Mouse (Mus musculus) thymus, postnatal 0 days (tissue): ENCODE results near the gene Hoxa6. TPM values are rescaled to one million over a fixed set of nuclear protein-coding genes. Genes with fewer than 3 reads are reported as not detected.

Experiments
- DNase-seq: peaks from one replicate; pipeline ENCODE4 v3.0.0-alpha.2; 2015; ENCODE audit warnings: low spot score
- polyA plus RNA-seq: library from polyadenylated mRNA; unstranded; fragments of >200 nt; fragmentation: Nextera tagmentation; extraction: Ambion mirVana; gene quantifications from 2 replicates; pipeline ENCODE4 v1.2.1, GENCODE M21; 2015

Hoxa6 gene
- polyA plus RNA-seq, 1 experiment from 2014 or later = not detected

GRCm38 (mm10) chr6:52180213-52180710 is 28.3 kb downstream of the Hoxa6 start:
- no peak for DNase-seq

DNA sequence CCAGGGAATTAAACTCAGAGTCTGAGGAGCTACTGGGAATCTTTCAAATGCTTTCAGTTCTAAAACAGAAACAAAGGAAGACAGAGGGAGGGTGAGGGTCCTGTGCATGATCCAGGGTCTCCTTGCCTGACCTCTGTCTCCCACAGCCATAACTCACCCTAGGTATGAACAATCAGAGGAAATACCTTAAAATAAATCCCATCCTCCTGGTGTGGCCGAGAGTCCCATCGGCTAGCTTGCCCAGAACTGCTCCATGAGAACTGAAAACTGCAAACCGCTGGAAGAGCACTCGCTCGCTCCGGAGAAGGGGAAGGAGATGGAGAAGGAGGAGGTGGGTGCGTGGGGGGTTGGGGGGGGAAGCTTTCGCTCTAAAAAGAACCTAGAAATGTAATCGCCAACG is 28.8 kb downstream of the Hoxa6 start:
- no peak for DNase-seq

GRCm38 (mm10) chr6:52178918-52179665 is 29.4 kb downstream of the Hoxa6 start:
- no peak for DNase-seq

DNA sequence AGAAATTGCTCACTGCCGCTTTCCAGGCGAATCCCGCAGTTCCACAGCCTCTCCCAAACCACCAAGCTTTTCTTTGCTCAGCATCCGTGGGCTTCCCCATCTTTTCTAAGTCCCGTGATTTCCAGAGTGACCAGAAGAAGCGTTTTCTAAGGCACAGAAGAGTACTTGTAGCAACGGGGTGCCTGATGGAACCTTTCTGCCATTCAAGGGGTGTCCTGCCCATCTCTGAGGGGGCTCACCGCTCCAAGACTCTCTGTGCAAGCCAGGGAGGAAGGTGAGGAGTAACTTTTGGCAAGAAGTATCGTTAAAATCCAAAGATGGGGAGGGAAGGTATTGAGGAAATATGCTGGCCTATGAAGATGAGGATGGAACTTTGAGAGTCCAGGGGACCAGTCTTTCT is 30.7 kb downstream of the Hoxa6 start:
- DNase-seq = no peak

GRCm38 (mm10) chr6:52177061-52177735 is 31.3 kb downstream of the Hoxa6 start, which contains the start of gene 5730596B20Rik:
Gene 5730596B20Rik (plus strand): TSS chr6:52177498.
- DNase-seq = no peak

- DNase-seq = no peak
Measured at GRCm38 (mm10) chr6:52176391-52176790, 32.1 kb downstream of the Hoxa6 start.

GRCm38 (mm10) chr6:52175864-52176263 is 32.7 kb downstream of the Hoxa6 start:
- no peak for DNase-seq

GRCm38 (mm10) chr6:52174968-52175751 is 33.4 kb downstream of the Hoxa6 start:
- no peak for DNase-seq

DNA sequence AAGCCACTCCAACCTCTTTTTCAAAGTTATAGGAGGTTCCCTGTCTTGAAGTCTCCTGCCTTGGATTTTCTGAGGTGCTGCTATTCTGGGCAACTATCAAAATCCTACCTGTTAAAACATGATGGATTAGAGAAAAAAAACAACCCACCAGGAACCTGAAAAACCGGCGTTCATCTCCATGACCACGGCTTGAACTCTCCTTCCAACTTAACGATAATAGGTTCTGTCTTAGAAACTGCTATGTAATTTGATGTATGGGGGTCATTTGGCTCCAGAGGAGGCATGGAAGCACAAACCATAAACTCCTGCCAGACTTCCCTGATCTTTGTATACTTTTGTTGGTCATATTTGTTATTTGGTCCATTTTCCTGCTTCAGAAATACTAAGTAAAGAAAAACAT is 34.9 kb downstream of the Hoxa6 start:
- DNase-seq = no peak

GRCm38 (mm10) chr6:52172501-52172900 is 36.0 kb downstream of the Hoxa6 start:
- DNase-seq = peak; percentile 17

DNA sequence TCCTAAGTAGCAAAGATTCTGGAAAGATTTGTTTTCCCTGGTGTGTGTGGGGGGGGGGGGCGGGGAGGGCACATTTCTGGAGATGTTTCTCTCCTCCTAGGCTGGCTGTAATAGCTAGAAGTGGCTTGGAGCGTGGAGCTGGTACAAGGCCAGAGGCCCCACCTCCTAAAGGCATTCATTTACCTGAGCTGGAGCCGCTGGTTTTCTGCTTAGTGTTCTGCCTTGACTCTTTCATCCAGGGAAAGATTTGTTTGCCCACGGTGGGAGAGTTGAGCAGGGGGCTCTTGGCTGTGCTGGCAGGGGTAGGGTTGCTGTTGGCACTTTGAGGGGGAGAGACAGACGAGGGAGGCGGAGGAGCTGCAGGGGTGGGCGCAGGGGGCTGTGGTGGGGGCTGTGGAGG is 36.6 kb downstream of the Hoxa6 start:
- DNase-seq = no peak

DNA sequence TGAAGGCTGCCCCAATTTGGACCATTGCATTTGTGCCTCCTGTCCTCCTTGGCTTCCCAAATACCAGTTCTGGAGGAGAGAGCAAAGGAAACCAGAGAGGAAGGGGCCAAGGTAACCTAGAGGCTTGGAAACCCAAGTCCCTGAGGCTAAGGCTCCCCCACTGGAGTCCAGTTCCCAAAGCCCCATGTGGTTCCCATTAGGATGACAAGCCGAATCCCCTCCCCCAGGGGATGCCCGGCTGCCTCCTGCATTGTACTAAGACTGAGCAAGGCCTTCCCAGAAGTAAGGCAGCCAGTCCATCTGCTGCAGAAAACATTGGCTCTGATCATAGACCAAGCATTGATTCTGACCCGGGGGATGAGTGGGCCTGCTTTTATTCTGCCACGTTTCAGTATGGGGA is 37.2 kb downstream of the Hoxa6 start:
- DNase-seq = no peak

DNA sequence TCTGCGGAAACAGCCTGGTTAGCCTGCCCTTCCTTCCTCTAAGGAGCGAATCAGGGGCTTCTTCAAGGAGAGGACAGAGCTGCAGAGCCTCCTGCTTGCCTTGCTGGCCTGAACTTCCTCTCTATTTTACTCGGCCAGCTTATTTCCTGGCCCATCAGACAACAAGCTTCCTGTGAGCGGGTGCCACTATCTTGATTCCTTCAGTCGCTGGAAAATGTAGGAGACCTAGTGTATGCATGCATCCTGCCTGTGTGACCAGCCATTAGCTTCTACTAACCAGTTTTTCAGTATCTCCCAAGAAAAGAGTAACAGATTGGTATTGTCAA is 37.7 kb downstream of the Hoxa6 start:
- no peak for DNase-seq

DNA sequence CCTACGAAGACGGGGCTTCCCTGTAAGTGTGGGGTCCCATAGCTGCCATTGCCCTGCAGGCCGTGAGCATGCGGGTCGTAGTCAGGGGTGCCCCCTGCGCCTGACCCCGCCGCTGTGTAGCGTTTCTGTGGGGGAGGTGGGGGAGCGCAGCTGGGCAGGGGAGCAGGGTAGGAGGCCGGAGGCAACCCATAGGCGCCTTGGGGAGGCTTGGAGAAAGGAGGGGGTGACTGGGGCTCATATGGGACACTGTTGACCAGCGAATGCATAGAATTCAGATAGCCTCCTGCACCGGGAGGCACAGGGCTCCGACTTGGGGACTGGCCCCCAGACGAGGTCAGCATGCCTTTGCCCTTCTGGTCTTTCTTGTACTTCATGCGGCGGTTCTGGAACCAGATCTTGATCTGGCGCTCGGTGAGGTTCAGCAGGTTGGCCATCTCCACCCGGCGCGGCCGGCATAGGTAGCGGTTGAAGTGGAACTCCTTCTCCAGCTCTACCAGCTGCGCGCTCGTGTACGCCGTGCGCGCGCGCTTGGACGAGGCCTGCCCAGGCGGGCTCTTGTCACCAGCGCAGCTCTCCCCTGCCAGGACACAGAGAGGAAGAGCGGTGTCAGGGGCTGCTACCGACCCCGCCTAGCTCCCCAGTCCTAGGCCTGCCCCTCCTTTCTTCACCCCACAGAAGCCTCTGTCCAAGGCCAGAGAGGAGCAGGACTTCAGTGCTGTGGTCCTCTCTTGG is 38.2 kb downstream of the Hoxa6 start:
- DNase-seq = no peak

DNA sequence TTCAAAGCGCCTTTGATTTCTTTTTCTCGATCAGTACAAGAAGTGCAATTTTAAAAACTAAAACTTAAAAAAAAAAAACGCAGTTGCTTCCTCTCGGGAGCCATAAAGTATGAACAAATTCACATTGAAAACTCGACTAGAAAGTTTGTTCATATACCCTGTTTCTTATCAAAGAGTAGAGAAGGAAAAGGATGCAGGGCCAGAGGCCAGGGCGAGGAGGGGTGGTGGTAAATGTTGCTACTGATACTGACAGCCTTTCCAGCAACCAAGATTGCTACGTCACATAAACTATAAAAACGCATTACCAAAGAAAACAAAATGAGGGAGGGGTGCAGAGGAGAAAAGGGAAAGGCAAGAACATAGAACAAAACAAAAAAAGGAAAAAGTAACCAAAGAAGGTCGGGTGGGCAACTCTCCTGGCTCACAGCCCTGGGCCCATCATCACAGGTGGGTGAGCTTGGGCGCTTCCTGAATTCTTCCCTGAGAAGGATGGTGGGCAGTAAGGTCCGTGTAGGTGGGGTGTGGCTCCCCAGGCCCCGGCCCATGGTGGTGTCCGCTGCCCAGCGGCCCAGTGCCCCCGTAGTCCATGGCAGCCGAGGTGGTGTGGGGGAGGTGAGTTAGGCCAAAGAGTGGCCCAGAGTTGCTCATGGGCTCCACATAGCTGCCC is 38.9 kb downstream of the Hoxa6 start:
- no peak for DNase-seq

- DNase-seq = no peak
Measured at GRCm38 (mm10) chr6:52168191-52169055, 40.1 kb downstream of the Hoxa6 start.

DNA sequence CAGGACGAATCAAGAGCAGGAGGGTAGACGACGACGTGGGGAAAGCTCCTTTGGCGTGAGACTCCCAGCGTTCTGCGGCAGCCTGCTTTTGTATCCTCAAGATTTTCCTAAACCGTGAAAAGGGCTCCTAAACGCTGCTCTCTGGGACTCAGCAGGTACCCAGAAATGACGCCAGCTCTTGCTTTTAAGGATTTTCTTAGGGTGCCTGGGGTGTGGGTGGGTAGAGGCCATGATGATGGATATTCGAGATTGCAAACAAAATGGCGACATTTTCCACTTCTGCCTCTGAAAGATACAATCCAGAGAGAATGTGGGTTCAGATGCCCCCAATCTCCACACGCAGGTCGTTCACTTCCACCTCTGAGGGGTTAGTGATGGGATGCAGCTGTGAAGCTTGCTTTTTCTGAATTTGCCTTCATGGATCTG is 40.8 kb downstream of the Hoxa6 start:
- no peak for DNase-seq

GRCm38 (mm10) chr6:52167176-52167575 is 41.3 kb downstream of the Hoxa6 start:
- DNase-seq = no peak

GRCm38 (mm10) chr6:52166431-52167077 is 42.0 kb downstream of the Hoxa6 start:
- DNase-seq = no peak
